Mouse (Mus musculus) cerebellum, adult 8-10 months (tissue): ENCODE data around the gene Gm49368.

Experiments used
- DNase-seq: peaks from one replicate; pipeline ENCODE4 v3.0.0; 2022

Gm49368 gene

DNA sequence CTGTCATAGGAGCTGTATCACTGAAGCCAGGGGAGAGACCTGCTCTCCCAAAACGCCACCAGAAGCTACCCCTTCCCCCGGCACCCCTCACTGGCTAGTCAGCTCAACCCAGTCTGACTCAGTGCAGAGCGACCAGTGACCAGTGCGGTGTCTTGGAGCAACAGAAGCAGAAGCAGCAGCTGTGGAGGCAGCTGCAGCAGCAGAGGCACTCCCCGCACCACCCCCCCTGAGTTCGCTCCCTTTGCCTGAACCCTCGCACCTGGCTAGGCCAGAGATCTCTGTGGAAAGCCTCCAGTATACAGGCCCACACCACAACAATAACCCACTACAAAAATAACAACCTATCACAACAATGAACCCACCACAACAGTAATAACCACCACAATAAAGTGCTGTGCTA is 3.9 kb upstream of the Gm49368 start:
- DNase-seq, result no peak

GRCm38 (mm10) chr7:128059091-128059490 is 3.4 kb upstream of the Gm49368 start:
- DNase-seq, result no peak

- DNase-seq, result no peak
These were observed 813 bp downstream of the Gm49368 start for GRCm38 (mm10) chr7:128063211-128063781.

- no peak for DNase-seq
These were observed 3.1 kb downstream of the Gm49368 start for GRCm38 (mm10) chr7:128065547-128065946.

DNA sequence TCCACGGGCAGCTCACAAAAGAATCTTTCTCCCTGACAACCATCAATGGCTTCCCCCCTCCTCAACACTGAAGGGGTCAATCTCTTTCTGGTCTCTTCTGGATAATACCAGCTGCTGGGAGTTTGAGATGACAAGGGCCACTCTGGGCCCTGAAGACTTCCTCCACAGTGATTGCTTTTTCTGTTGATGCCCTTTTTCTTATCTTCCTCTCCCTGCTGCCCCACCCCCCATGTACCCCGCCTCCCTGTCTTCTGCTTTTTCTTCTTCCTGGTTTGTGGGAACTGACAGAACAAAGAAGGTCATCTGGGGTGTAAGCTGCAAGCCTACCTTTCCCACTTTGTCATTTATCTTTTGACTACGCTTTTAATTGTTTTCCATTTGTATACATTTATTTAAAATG is 5.4 kb downstream of the Gm49368 start:
- DNase-seq, result no peak

- DNase-seq, result no peak
These were observed 7.4 kb downstream of the Gm49368 start for GRCm38 (mm10) chr7:128069844-128070243.

- no peak for DNase-seq
These were observed 9.3 kb downstream of the Gm49368 start for GRCm38 (mm10) chr7:128071816-128072215.

DNA sequence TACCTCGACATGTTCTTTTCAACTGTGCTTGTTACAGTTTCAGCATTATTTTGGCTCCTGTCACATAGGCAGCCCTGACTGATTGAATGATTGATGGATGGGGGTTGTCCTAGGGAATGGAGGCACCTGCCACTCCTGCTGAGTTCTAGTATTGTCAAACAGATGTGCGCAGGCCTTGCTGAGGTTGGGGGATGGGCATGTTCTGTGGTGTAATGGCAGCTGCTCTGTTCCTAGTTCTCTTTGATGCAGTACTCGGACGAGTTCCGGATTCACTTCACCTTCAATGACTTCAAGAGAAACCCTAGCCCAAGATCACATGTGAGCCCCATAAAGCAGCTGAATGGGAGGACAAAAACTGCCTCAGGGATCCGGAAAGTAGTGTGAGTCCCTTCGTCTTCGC is 17.5 kb downstream of the Gm49368 start:
- no peak for DNase-seq

GRCm38 (mm10) chr7:128089141-128089540 is 26.7 kb downstream of the Gm49368 start:
- no peak for DNase-seq

DNA sequence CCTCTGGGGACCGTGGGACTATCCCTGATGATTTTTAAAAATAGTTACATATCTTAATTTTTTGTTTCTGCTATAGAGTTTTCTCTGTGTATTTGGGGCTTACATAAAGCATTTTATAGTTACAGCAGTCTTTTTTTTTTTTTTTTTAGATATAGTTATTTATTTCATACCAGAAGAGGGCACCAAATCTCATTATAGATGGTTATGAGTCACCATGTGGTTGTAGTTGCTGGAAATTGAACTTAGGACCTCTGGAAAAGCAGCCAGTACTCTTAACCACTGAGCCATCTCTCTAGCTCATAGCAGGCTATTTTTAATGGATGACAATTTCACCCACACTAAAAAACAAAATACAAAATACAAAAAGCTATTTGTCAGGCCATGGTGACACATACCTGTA is 35.7 kb downstream of the Gm49368 start:
- DNase-seq, result no peak

DNA sequence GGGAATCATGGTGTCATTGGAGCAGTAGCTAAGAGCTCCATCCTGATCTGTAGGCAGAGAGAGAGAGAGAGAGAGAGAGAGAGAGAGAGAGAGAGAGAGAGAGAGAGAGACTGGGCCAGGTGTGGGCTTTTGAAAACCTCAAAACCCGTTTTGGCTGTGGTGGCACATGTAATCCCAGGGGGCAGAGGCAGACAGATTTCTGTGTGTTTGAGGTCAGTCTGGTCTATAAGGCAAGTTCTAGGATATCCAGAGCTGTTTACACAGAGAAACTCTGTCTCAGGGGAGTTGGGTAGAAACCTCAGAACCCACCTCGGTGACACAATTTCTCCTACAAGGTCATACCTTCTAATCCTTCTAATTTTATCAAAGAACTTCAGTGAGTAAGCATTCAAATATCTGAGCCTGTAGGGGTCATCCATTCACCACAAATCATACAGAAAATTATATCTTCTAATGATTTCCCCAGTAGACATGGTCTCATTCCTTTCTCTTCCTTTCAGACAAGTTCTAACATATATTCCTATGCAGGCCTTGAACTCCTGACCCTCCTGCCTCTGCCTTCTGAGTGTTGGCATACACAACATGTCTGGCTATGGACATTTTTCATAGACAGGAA is 38.4 kb downstream of the Gm49368 start:
- no peak for DNase-seq

DNA sequence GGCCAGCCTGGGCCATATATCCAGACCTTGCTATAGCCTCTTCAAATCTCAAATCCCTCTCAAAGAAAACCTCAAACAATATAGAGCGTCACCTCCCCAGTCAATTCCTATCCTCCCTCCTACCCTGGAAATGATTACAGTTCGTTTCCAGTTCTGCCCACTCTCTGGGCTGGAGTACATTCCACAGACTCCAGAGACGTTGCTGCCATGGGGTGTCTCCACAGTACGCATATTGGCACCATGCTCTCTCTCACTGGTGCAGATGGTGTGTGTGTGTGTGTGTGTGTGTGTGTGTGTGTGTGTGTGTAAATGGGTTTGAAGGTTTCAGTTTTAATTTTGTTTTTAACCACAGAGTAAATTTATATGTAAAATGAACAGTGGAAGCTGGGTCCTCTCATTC is 42.8 kb downstream of the Gm49368 start:
- DNase-seq, result no peak

DNA sequence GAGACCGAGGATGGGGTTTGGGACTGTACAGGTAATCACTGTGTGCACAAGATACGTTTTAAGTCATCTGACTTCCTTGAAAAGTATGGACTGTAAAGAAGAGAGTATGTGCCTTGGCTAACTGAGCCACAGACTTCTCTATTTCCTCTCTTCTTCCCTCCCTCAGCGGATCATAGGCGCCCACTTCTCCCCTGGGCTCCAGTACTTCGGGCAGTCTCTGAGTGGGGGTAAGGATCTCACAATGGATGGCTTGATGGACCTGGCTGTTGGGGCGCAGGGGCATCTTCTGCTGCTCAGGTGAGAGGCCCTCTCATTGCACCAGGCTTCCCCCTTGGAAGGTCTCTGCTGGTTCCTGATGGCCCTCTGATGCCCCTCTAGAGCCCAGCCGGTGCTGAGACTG is 45.0 kb downstream of the Gm49368 start:
- no peak for DNase-seq

DNA sequence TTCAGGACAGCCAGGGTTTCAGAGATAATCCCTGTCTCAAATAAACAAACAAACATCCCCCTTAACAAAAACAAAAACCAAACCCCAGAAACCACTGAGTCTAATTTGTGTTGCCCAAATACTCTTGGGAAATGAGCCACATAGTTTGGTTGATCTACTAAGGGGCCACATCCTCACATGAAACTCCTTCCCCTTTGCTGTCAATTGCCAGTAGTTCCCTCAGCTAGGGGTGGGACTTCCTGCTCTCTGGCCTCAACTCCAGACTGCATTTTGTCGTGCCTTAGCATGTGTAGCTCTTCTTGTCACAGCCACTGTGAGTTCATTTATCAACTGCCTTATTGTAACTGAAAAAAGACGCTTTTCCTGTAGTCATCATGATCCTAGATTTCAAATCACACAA is 47.8 kb downstream of the Gm49368 start:
- DNase-seq, result no peak

DNA sequence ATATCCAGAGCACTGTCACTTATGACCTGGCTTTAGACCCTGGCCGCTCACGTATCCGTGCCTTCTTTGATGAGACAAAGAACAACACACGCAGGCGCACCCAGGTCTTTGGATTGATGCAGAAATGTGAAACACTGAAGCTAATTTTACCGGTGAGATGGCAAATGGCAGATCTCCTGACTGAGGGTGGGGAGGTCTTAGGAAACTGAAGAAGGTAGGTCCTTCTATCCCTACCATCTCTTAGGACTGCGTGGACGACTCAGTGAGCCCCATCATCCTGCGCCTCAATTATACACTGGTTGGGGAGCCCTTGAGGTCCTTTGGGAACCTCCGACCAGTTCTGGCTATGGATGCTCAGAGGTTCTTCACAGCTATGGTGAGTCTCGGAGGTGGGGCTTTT is 49.6 kb downstream of the Gm49368 start:
- no peak for DNase-seq

- DNase-seq, result no peak
These were observed 52.1 kb downstream of the Gm49368 start for GRCm38 (mm10) chr7:128114371-128115105.

DNA sequence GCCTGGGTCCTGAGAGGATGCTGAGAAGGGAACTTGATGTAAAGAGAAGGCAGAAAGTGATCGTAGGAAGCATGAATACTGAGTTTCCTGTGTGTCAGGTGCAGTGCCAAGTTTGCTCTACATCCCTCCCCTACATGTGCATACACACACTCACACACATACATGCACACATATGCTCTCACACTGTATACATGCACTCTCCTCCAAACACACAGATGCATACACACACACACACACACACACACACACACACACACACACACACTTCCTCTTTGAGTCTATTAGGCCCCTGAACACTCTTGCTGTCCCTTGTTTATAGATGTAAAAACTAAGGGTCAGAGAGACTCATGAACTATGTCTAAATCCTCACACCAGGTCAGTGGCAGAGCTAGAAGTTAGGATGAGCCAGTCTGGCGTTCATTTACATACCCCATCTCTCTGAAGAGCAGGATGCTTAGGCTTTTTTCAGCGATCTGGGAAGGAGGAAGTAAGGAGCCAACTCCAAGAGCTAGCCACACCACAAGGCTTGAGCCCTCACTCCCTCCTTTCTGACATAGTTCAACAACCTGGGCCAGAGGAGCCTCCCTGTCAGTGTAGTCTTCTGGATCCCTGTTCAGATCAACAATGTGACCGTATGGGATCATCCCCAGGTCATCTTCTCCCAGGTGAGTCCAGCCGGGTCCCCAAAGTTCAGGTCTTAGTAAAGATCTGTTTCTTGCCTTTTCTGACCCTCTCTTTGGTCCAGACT is 52.9 kb downstream of the Gm49368 start:
- DNase-seq, result no peak

DNA sequence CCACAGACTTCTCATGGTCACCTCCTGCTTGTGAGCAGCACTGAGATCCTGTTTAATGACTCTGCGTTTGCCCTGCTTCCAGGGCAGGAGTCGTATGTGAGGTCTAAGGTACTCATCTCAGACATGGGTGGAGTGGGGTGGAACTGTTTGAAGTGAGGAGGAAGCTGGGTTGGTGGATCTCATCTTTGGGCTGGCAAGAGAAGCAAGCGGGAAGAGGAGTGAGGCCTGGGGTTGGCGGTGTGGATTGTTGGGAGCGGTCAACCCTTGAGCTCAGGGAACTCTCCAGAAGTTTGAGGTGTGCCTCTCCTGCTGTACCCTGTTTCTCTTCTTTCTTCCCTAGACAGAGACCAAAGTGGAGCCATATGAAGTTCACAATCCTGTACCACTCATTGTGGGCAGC is 53.9 kb downstream of the Gm49368 start:
- DNase-seq, result no peak

DNA sequence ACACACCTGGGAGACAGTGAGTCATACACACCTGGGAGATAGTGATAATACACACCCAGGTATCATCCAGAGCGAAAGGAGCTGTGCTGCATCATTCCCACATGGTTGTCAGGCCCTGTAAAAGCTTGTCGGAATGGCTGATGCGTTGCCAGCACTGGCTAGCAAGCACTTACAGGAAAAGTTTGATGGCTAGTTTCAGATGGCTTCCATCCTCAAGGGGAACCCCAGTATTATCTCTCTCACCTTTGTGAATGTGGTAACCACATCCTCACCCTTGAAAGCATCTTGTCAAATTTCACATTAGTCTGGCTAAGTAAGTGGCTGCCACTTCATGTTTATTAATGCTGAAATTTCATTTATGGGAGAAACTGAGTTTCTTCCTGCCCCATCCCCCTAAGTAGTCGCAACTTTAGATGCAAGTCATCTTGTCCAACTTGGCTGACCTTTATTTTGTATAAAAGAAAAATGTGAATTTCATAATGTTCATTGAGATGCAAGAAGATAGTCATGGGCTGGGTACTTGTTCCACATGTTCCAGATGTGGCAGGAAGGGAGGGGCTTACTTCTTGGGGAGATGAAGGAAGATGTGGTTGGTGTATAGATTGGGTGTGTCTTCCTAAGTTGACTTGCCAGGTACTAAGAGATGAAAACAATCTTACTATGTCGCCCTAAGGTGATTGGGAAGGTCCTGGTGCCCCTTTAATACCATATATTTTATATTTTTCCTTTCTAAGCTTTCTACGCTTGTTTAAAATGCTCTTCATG is 57.4 kb downstream of the Gm49368 start:
- no peak for DNase-seq

- DNase-seq, result no peak
These were observed 66.5 kb downstream of the Gm49368 start, which contains the start of gene Itgax for GRCm38 (mm10) chr7:128128741-128129720. Gene Itgax, plus strand, starts transcription at chr7:128129547.

GRCm38 (mm10) chr7:128132148-128132547 is 69.7 kb downstream of the Gm49368 start:
- DNase-seq, result no peak

DNA sequence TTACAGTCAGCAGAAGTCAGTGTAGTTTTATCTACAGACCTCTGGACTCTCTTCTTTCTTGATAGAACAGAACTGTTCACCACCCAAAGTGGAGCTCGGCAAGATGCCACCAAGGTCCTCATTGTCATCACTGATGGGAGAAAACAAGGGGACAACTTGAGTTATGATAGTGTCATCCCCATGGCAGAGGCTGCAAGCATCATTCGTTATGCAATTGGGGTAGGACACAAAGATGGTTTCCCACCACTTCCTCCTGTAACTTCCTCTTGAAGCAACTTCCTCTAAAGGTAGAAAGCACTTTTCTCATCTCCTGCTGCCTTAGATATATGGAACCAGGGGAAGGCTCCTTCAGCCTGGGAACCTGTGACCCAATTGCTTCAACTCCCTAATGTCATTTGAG is 71.1 kb downstream of the Gm49368 start:
- DNase-seq, result no peak
